Mouse (Mus musculus) embryo, embryonic 11 days (tissue): ENCODE measurements at regions not wholly inside any gene's neighbourhood (a gene's known extent, or its start where the extent isn't known, plus 50 kb on each side); places are given as distances from the start of the nearest gene placed in this dataset.

Source experiments
- DNase-seq: peaks from one replicate; pipeline ENCODE4 v3.0.0-alpha.2; 2015

DNA sequence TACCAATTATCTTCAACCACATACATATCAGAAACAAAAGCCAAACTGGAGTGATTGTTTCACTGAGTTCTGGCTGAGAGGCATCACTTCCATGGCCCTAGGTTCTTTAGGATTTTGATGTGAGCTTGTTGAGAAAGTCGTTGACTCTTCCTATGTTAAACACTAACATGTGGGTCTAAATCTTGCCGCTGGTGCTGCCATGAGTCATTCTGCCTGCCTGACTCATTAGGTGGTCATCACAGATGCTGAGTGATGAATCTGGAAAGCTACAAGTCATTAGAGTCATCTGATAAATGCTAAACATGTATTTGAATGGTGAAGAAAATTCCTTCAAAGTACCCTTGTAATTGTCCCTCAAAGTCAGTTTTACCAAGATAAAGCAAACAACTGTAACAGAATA lies 60.4 kb upstream of the Tac1 start:
- DNase-seq = no peak

DNA sequence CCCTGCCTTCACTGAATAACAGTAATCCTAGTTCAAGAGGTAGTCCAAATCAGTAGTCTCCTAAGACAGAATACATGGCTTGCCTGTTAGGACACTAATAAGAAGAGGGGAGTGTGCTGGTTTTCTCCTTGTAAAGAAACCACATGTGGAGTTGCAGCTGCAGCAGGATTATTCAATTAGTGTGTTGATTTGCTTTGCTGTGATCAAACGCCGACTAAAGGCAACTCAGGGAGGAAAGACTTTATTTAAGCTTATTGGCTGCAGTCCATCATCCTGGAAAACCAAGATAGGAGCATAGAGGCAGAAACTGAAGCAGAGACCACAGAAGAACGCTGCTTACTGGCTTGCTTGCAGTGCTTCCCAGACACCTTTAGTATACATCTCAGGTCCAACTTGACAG lies 57.9 kb upstream of the Tac1 start:
- peak; percentile 10 for DNase-seq
